In the genomic region with DNA sequence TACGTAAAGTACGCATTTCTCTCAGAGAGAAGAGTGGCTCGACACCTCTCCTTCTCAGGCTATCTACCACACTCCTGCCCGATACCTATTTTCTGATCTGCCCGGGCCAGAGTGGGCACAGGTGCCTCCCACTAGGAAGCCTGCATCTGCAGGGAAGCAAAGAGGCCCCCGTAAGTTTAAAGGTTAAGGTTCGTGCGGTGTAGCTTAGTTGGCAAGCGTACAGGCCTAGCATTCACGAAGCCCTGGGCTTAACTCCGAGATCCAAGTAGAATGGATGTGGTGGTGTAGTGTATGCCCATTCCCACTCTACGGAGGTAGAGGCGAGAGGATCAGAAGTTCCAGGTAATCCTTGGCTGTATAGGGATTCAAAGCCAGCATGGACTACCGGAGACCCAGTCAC, we compare ENCODE assay signal across 12 mouse cellular contexts.
DNase-seq lines count a peak whose midpoint lies in the region; ATAC-seq and TF ChIP-seq lines count a peak whose summit lies in the region.
"Had no signal": no experiment of that assay in that cellular context is flagged by ENCODE, and none has a peak within 500 bp of the region (broad histone marks: within the 10 kb centered on the region; RNA-seq: fewer than 3 reads in every experiment).

No protein-coding gene starts in this region.

- no peak for ATAC-seq in forebrain, embryonic 15.5 days (replicated peaks)
- no peak for ATAC-seq in forebrain, embryonic 11.5 days (replicated peaks; ENCODE audit: low FRiP score)
- ATAC-seq in midbrain, embryonic 15.5 days (replicated peaks), result no peak
- ATAC-seq in midbrain, embryonic 14.5 days (ENCODE audit: low FRiP score, low TSS enrichment), result no peak

- no peaks in the 10 kb centered on the region for H3K9me3 ChIP-seq in forebrain, embryonic 15.5 days
- H3K9me3 ChIP-seq in forebrain, embryonic 11.5 days (ENCODE audit: control insufficient read depth, low read length), result no peaks in the 10 kb centered on the region
- H3K9me3 ChIP-seq in midbrain, embryonic 15.5 days, result no peaks in the 10 kb centered on the region
- H3K9me3 ChIP-seq in midbrain, embryonic 14.5 days (ENCODE audit: control insufficient read depth, low read length), result no peaks in the 10 kb centered on the region
- H3K9me3 ChIP-seq: embryonic facial prominence, embryonic 13.5 days; heart, embryonic 13.5 days; hindbrain, embryonic 15.5 days had no signal

- H3K4me3 ChIP-seq in cerebellum, adult 2 months (replicated peaks; ENCODE audit: insufficient read depth, low read depth, low read length), result no peak overlapping the region
- H3K4me3 ChIP-seq in forebrain, embryonic 15.5 days, result no peak overlapping the region
- no peak overlapping the region for H3K4me3 ChIP-seq in forebrain, embryonic 11.5 days (ENCODE audit: low read depth, low read length)
- H3K4me3 ChIP-seq in midbrain, embryonic 15.5 days, result no peak overlapping the region
- H3K4me3 ChIP-seq in midbrain, embryonic 14.5 days (replicated peaks; ENCODE audit: low read depth, low read length), result no peak overlapping the region
- H3K4me3 ChIP-seq: embryonic facial prominence, embryonic 13.5 days; gastrocnemius, adult 2 months; heart, embryonic 13.5 days; hindbrain, embryonic 15.5 days had no signal

- no peaks in the 10 kb centered on the region for H3K27me3 ChIP-seq in cerebellum, adult 2 months (ENCODE audit: control insufficient read depth, insufficient read depth, low read length)
- H3K27me3 ChIP-seq in forebrain, embryonic 15.5 days, result no peaks in the 10 kb centered on the region
- no peaks in the 10 kb centered on the region for H3K27me3 ChIP-seq in forebrain, embryonic 11.5 days (ENCODE audit: control insufficient read depth, insufficient read depth, low read length)
- no peaks in the 10 kb centered on the region for H3K27me3 ChIP-seq in midbrain, embryonic 15.5 days (replicated peaks)
- H3K27me3 ChIP-seq in midbrain, embryonic 14.5 days (ENCODE audit: control insufficient read depth, insufficient read depth, low read length), result no peaks in the 10 kb centered on the region
- H3K27me3 ChIP-seq: embryonic facial prominence, embryonic 13.5 days; heart, embryonic 13.5 days; hindbrain, embryonic 15.5 days had no signal

- H3K4me1 ChIP-seq in cerebellum, adult 2 months (ENCODE audit: control insufficient read depth, insufficient read depth, low read length), result peaks cover 79% of the 10 kb centered on the region
- peaks cover 51% of the 10 kb centered on the region for H3K4me1 ChIP-seq in forebrain, embryonic 15.5 days
- peaks cover 7% of the 10 kb centered on the region; the same call in 1 of the 2 replicates for H3K4me1 ChIP-seq in forebrain, embryonic 11.5 days (replicated peaks; ENCODE audit: control insufficient read depth, insufficient read depth, low read length)
- H3K4me1 ChIP-seq in midbrain, embryonic 15.5 days, result peaks cover 17% of the 10 kb centered on the region
- peaks cover 11% of the 10 kb centered on the region for H3K4me1 ChIP-seq in midbrain, embryonic 14.5 days (ENCODE audit: control insufficient read depth, insufficient read depth, low read length)

- no peak overlapping the region for H3K9ac ChIP-seq in forebrain, embryonic 15.5 days (replicated peaks)
- no peak overlapping the region for H3K9ac ChIP-seq in forebrain, embryonic 11.5 days (ENCODE audit: low read length)
- no peak overlapping the region for H3K9ac ChIP-seq in midbrain, embryonic 15.5 days
- no peak overlapping the region for H3K9ac ChIP-seq in midbrain, embryonic 14.5 days (replicated peaks; ENCODE audit: low read length)
- H3K9ac ChIP-seq: embryonic facial prominence, embryonic 13.5 days; heart, embryonic 13.5 days; hindbrain, embryonic 15.5 days had no signal

- TF ChIP-seq CTCF in cerebellum, adult 2 months (IDR thresholded peaks at IDR 0.05; ENCODE audit: borderline replicate concordance, insufficient read depth, low read depth, low read length), result no peak

- peak in 1 of 2 experiments; percentile 31 for DNase-seq in cerebellum, adult 2 months
- DNase-seq in cerebellum, postnatal 10 days, result no peak
- no peak for DNase-seq in forebrain, embryonic 11.5 days (ENCODE audit: low spot score)
- no peak for DNase-seq in midbrain, embryonic 14.5 days
- no peak for DNase-seq in right cerebral cortex, postnatal 25 days
- no peak for DNase-seq in thymus, postnatal 10 days (ENCODE audit: low spot score in 2 of 2)

- no peak for TF ChIP-seq POLR2A in cerebellum, adult 2 months (IDR thresholded peaks at IDR 0.05; ENCODE audit: borderline replicate concordance, insufficient read depth, low read length)

- H3K27ac ChIP-seq in cerebellum, adult 2 months (ENCODE audit: insufficient read depth, low read length), result peak overlapping the region; percentile 98
- H3K27ac ChIP-seq in forebrain, embryonic 15.5 days (replicated peaks), result 0 out of 2 replicates have a peak overlapping the region, but pooled peaks have one; percentile 5
- H3K27ac ChIP-seq in forebrain, embryonic 11.5 days (ENCODE audit: low read depth, low read length), result no peak overlapping the region
- 0 out of 2 replicates have a peak overlapping the region, but pooled peaks have one; percentile 4 for H3K27ac ChIP-seq in midbrain, embryonic 15.5 days
- H3K27ac ChIP-seq in midbrain, embryonic 14.5 days (replicated peaks; ENCODE audit: low read depth, low read length), result no peak overlapping the region
- H3K27ac ChIP-seq: embryonic facial prominence, embryonic 13.5 days; gastrocnemius, adult 2 months; heart, embryonic 13.5 days; hindbrain, embryonic 15.5 days had no signal

- WGBS in cerebellum, adult 2 months, result 50% methylated on average over 14 of the region's 14 CpGs
- WGBS in forebrain, embryonic 15.5 days, result 89% methylated on average over 14 of the region's 14 CpGs
- 89% methylated on average over 14 of the region's 14 CpGs for WGBS in forebrain, embryonic 11.5 days
- WGBS in midbrain, embryonic 15.5 days, result 91% methylated on average over 14 of the region's 14 CpGs
- WGBS in midbrain, embryonic 14.5 days, result 93% methylated on average over 14 of the region's 14 CpGs

- H3K4me2 ChIP-seq in forebrain, embryonic 15.5 days (replicated peaks), result no peak overlapping the region
- no peak overlapping the region for H3K4me2 ChIP-seq in forebrain, embryonic 11.5 days (ENCODE audit: low read depth, low read length, severe bottlenecking)
- no peak overlapping the region for H3K4me2 ChIP-seq in midbrain, embryonic 15.5 days
- H3K4me2 ChIP-seq in midbrain, embryonic 14.5 days (ENCODE audit: low read length), result no peak overlapping the region
- H3K4me2 ChIP-seq: embryonic facial prominence, embryonic 13.5 days; heart, embryonic 13.5 days; hindbrain, embryonic 15.5 days had no signal

- H3K36me3 ChIP-seq in forebrain, embryonic 15.5 days, result no peaks in the 10 kb centered on the region
- no peaks in the 10 kb centered on the region for H3K36me3 ChIP-seq in forebrain, embryonic 11.5 days (ENCODE audit: control insufficient read depth, insufficient read depth, low read length)
- H3K36me3 ChIP-seq in midbrain, embryonic 15.5 days (replicated peaks), result no peaks in the 10 kb centered on the region
- H3K36me3 ChIP-seq in midbrain, embryonic 14.5 days (ENCODE audit: control insufficient read depth, insufficient read depth, low read length), result no peaks in the 10 kb centered on the region
- H3K36me3 ChIP-seq: embryonic facial prominence, embryonic 13.5 days; heart, embryonic 13.5 days; hindbrain, embryonic 15.5 days had no signal

Comparison
In these comparisons a context has a peak if more than half of its experiments do, and no peak if none do; other contexts are left out.
1. H3K27ac ChIP-seq: peak in cerebellum, adult 2 months (single experiment), forebrain, embryonic 15.5 days (single experiment) and midbrain, embryonic 15.5 days (single experiment); none in forebrain, embryonic 11.5 days (single experiment) and midbrain, embryonic 14.5 days (single experiment).